In the genomic region with DNA sequence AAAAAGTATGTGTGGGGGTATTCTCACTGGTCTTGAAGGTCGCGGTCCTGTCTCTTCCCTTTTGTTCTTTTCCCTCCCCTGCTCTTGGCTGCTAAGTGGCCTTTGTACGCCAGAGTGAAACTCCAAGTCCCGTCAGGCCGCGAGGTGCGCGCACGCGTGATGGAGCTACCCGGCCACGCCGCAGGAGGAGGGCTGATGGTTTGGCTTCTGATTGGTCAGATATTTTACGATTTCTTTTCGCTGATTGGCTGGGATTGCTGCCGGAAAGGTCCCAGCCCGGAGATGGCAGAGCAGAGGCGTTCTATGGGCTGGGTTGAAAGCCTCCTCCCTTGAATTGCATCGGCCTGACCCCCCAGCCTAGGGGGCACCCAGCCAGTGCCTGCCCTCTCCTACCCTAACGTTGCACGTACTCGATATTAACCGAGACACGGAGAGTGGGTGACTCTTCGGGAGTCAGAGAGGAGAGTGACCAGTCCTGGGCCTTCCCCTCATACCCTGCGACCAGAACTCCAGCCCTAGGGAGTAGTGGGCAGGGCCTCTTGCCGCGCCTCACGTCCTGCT, we compare ENCODE assay signal across 8 mouse cellular contexts. TPM values are rescaled to one million over a fixed set of nuclear protein-coding genes. Genes with fewer than 3 reads are reported as not detected.
DNase-seq lines count a peak whose midpoint lies in the region; ATAC-seq lines count a peak whose summit lies in the region.

No protein-coding gene starts in this region.

- H3K9me3 ChIP-seq in hindbrain, embryonic 11.5 days (ENCODE audit: control insufficient read depth, low read length) = no peaks in the 10 kb centered on the region

- WGBS in hindbrain, embryonic 11.5 days = under 1% methylated on average over 29 of the region's 29 CpGs

- peaks cover 10% of the 10 kb centered on the region; the same call in 1 of the 2 replicates for H3K36me3 ChIP-seq in hindbrain, embryonic 11.5 days (ENCODE audit: control insufficient read depth, insufficient read depth, low read length)

- H3K9ac ChIP-seq in hindbrain, embryonic 11.5 days (ENCODE audit: low read depth, low read length) = peak overlapping the region; percentile 69

- peak; percentile 98 for DNase-seq in Muller cell, postnatal 12 days (ENCODE audit: inconsistent ontology term)
- peak; percentile 97 for DNase-seq in cerebellum, adult 9-11 months
- peak; percentile 95 to 99 for DNase-seq in frontal cortex, adult 2 months (ENCODE audit: extremely low spot score in 1 of 2, low spot score in 1 of 2)
- peak; percentile 95 for DNase-seq in hindbrain, embryonic 11.5 days (ENCODE audit: low spot score)
- DNase-seq in layer of hippocampus, postnatal 10 days (ENCODE audit: low spot score in 2 of 2) = peak; percentile 88 to 94
- DNase-seq in lung, postnatal 10 days = peak; percentile 98
- peak; percentile 94 for DNase-seq in ovary, postnatal 36 days (ENCODE audit: low spot score)
- DNase-seq in thymus, postnatal 25 days = peak; percentile 95

- H3K4me2 ChIP-seq in hindbrain, embryonic 11.5 days (replicated peaks; ENCODE audit: low read depth, low read length) = peak overlapping the region; percentile 67

- peak overlapping the region; percentile 44 for H3K4me3 ChIP-seq in hindbrain, embryonic 11.5 days (ENCODE audit: low read depth, low read length)

- H3K27me3 ChIP-seq in hindbrain, embryonic 11.5 days (ENCODE audit: control insufficient read depth, insufficient read depth, low read length) = peaks cover 18% of the 10 kb centered on the region

- peak overlapping the region; percentile 86 for H3K27ac ChIP-seq in hindbrain, embryonic 11.5 days (ENCODE audit: low read depth, low read length)

- peak; percentile 92 for ATAC-seq in hindbrain, embryonic 11.5 days (ENCODE audit: low FRiP score)

- peaks cover 21% of the 10 kb centered on the region for H3K4me1 ChIP-seq in hindbrain, embryonic 11.5 days (replicated peaks; ENCODE audit: control insufficient read depth, insufficient read depth, low read length)

RNA-seq across cellular contexts. Expression of a gene that starts 1.4 kb away (rescaled TPM):
- polyA plus RNA-seq in frontal cortex, adult 2 months (2012; rRNA removed) = 58.5 and 68.6 TPM in 2 replicates
- 26.2 and 33.1 TPM in 2 replicates for polyA plus RNA-seq in hindbrain, embryonic 11.5 days (2014; fragmentation: Nextera tagmentation; extraction: Ambion mirVana)
- 10 to 100 TPM; 88.7 to 93.8 TPM for total RNA-seq in layer of hippocampus, postnatal 10 days (2021)

RNA-seq across cellular contexts. Expression of a gene that starts 24.9 kb away (rescaled TPM):
- polyA plus RNA-seq in frontal cortex, adult 2 months (2012; rRNA removed) = 65.9 and 73.2 TPM in 2 replicates
- 194 and 200 TPM in 2 replicates for polyA plus RNA-seq in hindbrain, embryonic 11.5 days (2014; fragmentation: Nextera tagmentation; extraction: Ambion mirVana)
- 100 to 1,000 TPM; 115 TPM for total RNA-seq in layer of hippocampus, postnatal 10 days (2021)

RNA-seq across cellular contexts. Expression of a gene that starts 38.4 kb away (rescaled TPM):
- 0.86 and 0.99 TPM in 2 replicates for polyA plus RNA-seq in frontal cortex, adult 2 months (2012; rRNA removed)
- 3.1 and 5.2 TPM in 2 replicates for polyA plus RNA-seq in hindbrain, embryonic 11.5 days (2014; fragmentation: Nextera tagmentation; extraction: Ambion mirVana)
- total RNA-seq in layer of hippocampus, postnatal 10 days (2021) = under 1 TPM; 0.55 to 0.89 TPM

Comparison
In these comparisons a context has a peak if more than half of its experiments do, and no peak if none do; other contexts are left out.
1. Peak in every context shown above with its lines: DNase-seq, ATAC-seq, H3K4me3 ChIP-seq and H3K27ac ChIP-seq.